Mouse (Mus musculus) thymus, postnatal 10 days (tissue): ENCODE results near the gene Maml3.

Experiments
- DNase-seq, 2 experiments: peaks; one replicate each; pipeline ENCODE4 v3.0.0; 2021; ENCODE audit warnings: low spot score in 2 of 2

Maml3 gene

DNA sequence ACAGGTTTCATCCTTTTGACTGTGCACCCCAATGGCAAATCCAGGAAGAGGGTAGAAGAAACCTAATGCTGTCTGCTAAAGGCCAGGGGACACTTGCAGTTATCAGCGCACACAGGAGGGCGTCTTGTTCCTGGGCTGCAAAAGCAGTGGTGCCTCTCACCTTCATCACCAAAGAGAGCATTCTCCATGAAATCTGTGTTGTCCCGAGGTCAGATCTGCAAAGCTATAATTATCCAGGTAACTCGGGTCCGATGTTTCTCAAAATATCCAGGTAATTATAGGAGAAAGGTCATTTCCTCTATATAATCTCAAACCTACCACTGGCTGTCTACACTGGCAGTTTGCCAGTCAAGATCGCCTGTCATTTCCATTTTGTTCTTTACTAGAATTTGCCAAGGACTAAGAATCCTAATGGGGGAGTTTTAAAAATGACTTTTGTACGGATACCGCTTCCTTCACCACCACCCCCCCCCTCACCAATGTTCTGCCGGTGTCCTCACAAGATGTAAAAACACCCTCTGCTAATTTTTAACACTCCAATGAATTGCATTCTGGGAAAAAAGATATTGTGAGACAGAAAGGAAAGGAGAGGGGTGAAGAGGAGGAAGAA, 98.0 kb downstream of the Maml3 start:
- no peak for DNase-seq

- DNase-seq = no peak
Measured at GRCm38 (mm10) chr3:52003663-52004062, 101.2 kb downstream of the Maml3 start.

DNA sequence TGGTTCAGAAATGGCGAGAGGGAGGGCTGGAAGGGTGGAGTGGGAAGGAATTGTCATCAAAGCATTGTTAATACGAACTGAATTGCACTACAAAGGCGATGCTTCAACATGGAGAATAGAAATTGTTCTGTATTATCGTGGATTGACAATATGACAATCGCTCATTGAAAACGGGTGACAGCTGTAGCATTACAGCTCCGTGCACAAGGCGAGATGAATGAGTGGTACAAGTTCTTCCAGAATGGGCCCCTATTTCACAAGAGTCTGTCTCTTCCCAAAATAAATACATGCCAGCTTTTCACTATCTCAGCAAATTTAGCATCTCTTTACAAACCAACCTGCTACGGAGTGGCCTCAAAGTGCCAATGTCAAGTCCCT, 103.4 kb downstream of the Maml3 start:
- no peak for DNase-seq

DNA sequence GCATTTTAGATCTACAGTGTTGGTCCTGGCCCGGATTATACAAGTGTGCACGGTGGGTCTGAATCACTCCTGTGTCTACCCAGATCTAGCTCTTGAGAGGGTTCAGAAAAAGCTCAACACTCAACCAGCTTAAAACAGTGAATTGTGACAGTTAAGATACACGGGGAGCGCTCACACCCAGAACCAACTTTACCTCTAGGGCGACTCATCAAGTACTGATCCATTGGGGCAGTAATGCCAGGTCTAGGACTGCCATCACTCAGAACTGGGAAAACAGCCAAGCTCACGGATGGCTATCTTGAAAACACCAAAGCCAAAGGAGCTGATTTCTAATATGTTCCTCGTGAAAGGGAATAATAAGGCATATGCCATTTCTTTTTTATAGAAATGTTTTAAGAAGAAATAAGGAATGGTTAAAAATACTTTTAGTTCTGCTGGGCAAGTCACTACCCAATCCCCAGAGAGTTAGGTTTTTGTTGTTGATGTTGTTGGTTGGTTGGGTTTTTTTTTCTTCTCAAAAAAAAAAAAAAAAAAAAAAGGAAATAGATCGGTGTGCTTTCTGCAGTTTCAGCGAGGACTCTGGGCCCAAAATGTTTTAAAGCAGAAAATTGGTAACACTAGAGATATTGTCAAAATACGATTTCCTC, 103.9 kb downstream of the Maml3 start:
- DNase-seq = no peak

- DNase-seq = peak; percentile 76 to 82
Measured at GRCm38 (mm10) chr3:51999671-52000437, 105.0 kb downstream of the Maml3 start.

GRCm38 (mm10) chr3:51998511-51999399, 106.1 kb downstream of the Maml3 start:
- DNase-seq = no peak

DNA sequence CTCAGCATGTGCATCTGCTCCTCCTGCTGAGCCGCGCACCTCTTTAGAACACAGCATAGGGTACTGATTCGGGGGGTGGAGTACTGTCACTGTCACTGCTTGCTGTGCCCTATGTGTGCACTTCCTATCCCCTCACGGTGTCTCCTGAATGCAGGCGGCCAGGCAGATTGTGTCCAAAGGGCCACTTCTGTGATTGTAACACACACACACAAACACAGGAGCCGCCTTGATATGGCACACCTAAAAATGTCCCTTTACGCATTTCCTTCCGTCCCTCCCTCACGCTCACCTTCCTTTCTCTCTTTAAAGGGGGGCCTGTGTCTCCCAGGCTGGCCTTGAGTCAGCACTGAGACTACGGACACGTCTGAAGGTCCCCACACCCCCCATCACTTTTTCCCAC, 107.3 kb downstream of the Maml3 start:
- no peak for DNase-seq

- DNase-seq = no peak
Measured at GRCm38 (mm10) chr3:51986507-51986906, 118.4 kb downstream of the Maml3 start.

DNA sequence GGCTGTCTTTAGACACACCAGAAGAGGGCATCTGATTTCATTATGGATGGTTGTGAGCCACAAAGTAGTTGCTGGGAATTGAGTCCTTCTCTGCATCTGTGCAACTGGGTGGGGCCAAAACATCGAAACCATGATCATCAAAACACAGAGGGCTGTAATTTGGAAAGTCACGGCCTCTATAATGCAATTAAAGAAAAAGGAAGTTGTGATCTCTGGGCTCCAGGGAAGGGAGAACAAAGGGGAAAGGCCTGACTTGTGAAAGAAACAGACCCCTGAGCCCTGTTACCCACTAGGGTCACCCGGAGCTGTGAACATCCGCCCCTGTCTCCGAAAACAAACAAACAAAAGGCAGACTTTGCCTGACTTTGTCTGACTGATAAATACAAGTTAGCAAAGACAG, 123.4 kb downstream of the Maml3 start:
- no peak for DNase-seq

DNA sequence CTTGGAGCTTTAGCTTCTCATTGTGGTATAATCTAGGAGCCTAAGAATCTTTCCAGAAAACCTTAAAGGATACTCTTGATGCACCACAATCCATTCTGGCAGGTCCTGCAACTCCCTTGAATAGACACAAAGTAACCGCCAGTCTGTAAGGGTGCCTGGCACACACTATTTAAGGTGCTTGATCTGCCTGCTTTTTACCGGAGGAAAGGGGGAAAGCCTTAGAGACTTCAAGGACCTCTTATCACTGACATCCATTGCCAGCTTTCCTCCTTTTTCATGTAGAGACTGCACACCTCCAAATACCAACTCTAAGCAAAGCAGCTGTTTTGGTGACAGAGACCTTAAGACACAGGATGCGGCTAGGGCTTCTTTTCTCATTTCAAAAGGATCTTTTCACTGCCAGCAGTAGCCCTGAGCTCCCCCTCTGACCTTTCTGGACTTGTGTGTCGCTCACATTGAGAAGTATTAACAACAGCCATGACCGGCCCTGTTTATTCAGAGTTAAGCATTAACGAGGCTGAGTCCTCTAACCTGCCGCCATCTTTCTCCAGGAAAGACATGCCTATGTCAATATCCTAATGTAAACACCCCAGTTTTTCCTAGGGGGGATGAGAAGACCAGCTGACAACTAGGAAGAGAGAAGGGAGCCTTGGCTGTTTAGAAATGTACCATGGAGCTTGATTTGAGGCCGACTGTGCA, 127.1 kb downstream of the Maml3 start:
- DNase-seq = no peak

- DNase-seq = no peak
Measured at GRCm38 (mm10) chr3:51974601-51975000, 130.3 kb downstream of the Maml3 start.

DNA sequence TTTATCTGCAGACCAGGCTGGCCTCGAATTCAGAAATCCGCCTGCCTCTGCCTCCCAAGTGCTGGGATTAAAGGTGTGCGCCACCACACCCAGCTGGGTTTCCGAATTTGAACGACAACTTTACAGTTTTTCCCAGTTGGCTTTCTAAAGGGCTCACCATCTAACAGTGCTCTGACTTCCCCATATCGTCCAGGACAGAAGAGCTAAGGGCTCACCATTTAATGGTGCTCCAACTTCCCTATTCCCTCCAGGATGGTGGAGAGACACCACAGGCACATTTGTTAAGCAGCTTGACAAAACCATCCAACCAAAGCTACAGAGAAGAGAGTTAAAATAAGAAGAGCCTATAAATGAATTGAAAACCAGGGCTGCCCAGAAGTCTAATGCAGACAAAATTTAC, 130.7 kb downstream of the Maml3 start:
- no peak for DNase-seq

- DNase-seq = no peak
Measured at GRCm38 (mm10) chr3:51972576-51972975, 132.3 kb downstream of the Maml3 start.

DNA sequence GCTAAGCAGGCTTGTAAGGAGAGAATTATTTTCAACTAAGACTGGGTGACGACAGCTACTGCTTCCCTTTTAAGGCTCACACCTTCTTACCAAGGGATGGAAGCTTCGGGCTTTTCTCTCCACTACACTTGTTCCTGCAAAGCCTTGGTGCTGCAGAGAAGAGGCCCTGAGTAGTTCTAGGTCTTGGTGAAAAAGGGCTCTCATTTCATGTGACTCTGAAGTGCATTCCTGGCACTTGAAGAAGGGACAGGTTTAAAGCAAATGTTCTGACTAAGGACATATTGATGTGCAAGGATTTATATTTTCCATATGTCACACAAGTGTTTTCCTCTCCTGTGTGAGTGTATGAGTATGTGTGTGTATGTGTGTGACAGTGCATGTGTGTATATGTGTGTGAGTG, 134.4 kb downstream of the Maml3 start:
- DNase-seq = no peak

- no peak for DNase-seq
Measured at GRCm38 (mm10) chr3:51969451-51969850, 135.4 kb downstream of the Maml3 start.

GRCm38 (mm10) chr3:51965841-51966240, 139.0 kb downstream of the Maml3 start:
- DNase-seq = no peak

- DNase-seq = no peak
Measured at GRCm38 (mm10) chr3:51965436-51965835, 139.4 kb downstream of the Maml3 start.

DNA sequence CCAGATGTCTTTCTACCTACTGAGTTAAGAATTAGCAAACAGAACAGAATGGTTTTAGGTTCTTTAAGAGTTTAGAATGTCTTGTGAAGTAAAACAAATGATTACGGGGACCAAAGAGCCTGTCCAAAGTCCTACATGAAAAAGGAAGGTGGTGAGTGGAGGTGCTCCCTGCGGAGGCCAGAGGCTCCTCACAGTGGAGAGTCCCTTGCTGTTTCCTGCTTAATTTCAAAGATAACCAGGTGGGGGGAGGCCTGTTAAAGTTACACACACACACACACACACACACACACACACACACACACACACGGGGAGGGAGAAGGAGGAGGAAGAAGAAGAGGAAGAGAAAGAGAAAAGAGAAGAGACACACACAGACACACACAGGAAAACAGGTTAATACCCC, 139.9 kb downstream of the Maml3 start:
- no peak for DNase-seq

GRCm38 (mm10) chr3:51963891-51964593, 140.8 kb downstream of the Maml3 start:
- DNase-seq = no peak

DNA sequence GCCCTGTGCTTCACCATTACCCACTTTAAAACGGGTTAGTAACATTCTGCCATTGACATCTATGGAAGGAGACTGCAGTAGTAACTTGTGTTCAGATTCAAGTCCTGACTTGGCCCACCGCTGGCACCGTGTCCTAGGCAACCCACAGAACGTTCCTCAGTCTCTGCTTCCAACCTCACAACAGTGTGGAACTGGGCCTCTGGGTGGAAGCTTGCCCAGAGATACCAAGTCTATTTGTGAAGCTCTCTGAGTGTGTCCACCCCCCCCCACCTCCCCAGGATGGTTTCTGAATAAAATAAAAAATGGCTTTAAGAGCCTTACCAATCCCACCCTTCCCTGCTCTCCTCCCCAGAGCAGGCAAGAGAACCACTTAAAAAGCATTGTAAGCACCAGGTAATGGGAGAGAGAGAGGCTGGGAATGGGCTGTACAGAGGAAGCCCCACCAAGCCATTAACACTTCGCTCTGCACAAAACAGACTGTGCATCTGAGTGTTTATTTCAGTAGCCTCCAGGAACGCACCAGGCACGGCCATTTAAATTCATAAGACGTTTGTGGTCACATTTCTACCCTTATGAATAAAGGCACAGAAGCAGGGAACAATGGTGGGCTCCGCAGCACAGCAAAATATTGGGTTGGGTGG, 141.6 kb downstream of the Maml3 start:
- DNase-seq = no peak
